Mouse (Mus musculus) megakaryocyte, embryonic 14.5 days (primary cell): Measurements from ENCODE around the gene Tpo. TPM values are rescaled to one million over a fixed set of nuclear protein-coding genes. Genes with fewer than 3 reads are reported as not detected.

Experiments
- H3K27me3 ChIP-seq: replicated peaks from 2 replicates; pipeline ENCODE3; 2012; ENCODE audit warnings: inconsistent platforms
- H3K36me3 ChIP-seq: replicated peaks from 2 replicates; pipeline ENCODE3; 2012; ENCODE audit warnings: low read length, inconsistent platforms, mixed read lengths
- H3K4me1 ChIP-seq: 2 replicates; pipeline ENCODE4 v1.6.1; 2012; ENCODE audit warnings: inconsistent platforms
- H3K4me3 ChIP-seq: replicated peaks from 2 replicates; pipeline ENCODE3; 2012; ENCODE audit warnings: moderate library complexity, mild to moderate bottlenecking, inconsistent platforms
- H3K9me3 ChIP-seq: 2 replicates; pipeline ENCODE4 v1.6.1; 2012; ENCODE audit warnings: inconsistent platforms
- FLI1 ChIP-seq: IDR thresholded peaks from 2 replicates; pipeline ENCODE4 v1.6.1; 2012; ENCODE audit warnings: low read length, inconsistent platforms, mixed read lengths
- GATA1 ChIP-seq: IDR thresholded peaks from 3 replicates; pipeline ENCODE4 v1.6.1; 2012; ENCODE audit warnings: mixed read lengths, low read length, inconsistent platforms, borderline replicate concordance
- polyA plus RNA-seq: library from polyadenylated mRNA; stranded (reverse); fragments of >175 nt; gene quantifications from 2 replicates; pipeline ENCODE4 v1.2.3, GENCODE M21; 2012; ENCODE audit warnings: low replicate concordance; ENCODE audit not compliant: insufficient read depth

The Tpo gene
- polyA plus RNA-seq, 1 experiment = not detected

DNA sequence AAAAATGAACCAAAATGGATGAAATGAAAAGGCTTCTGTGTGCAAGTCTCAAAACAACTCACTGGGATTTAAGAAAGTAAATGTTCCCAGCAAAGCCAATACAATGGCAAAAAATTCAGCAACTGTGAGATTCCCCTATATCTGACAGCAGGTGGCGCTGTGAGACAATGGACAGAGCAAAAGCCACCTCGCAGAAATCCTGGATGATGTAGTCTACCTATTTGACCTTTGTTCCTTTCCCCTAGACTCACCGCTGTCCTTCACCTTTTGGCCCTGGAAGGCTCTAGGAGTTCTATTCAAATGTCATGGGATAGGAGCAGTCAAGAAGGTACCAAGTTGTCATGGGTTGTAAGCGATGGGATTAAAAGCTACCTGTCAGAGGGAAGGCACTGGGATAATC is 82.2 kb downstream of the Tpo start:
- Histone ChIP-seq H3K4me1 (no peaks in the 10 kb centered on the region), H3K4me3 (no peak overlapping the region), H3K9me3 (peaks cover 4% of the 10 kb centered on the region; the same call in 1 of the 2 replicates), H3K27me3 (no peaks in the 10 kb centered on the region), H3K36me3 (no peaks in the 10 kb centered on the region)
- TF ChIP-seq GATA1 (no peak), FLI1 (no peak)

DNA sequence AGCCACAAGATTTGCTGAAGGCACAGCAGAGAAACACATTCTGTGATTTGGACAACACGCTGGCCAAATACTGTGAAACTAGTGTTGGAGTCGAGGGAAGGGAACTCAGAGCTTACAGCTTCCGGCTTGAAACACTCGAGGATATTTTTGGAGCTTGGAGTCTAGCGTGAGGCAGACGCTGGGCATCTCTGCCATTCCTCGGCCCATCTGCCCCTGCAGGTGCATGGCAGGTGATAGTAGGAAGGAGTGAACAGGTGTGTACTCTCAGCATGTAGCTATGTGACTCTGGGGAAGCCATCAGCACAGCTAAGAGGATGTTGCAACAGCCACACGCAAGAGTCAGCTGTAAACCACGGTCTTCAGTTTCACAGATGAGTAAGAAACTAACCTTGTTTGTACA is 82.6 kb downstream of the Tpo start:
- Histone ChIP-seq H3K27me3 (no peaks in the 10 kb centered on the region), H3K4me1 (no peaks in the 10 kb centered on the region), H3K4me3 (no peak overlapping the region), H3K9me3 (peaks cover 2% of the 10 kb centered on the region; the same call in 1 of the 2 replicates), H3K36me3 (no peaks in the 10 kb centered on the region)
- TF ChIP-seq GATA1 = no peak
- TF ChIP-seq FLI1 = no peak

DNA sequence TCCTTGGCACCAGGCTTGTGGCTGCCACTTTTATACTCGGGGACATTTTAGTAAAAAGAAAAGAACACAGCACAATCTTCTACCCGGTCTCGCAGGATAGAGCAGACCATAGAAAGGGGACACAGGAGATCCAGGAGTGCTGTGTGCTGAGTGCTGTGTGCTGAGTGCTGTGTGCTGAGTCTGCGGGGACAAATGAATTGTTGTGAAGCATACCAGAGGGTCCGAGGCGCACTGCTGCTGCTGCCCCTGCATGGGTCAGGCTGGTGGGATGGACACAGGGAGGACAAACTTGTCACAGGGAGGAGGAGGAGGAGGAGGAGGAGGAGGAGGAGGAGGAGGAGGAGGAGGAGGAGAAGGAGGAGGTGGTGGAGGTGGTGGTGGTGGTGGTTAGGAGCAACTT is 83.6 kb downstream of the Tpo start:
- TF ChIP-seq FLI1 (no peak), GATA1 (no peak)
- no peaks in the 10 kb centered on the region for H3K9me3 ChIP-seq
- H3K36me3 ChIP-seq = no peaks in the 10 kb centered on the region
- no peak overlapping the region for H3K4me3 ChIP-seq
- no peaks in the 10 kb centered on the region for H3K4me1 ChIP-seq
- H3K27me3 ChIP-seq = no peaks in the 10 kb centered on the region

GRCm38 (mm10) chr12:30040150-30040549 is 92.3 kb downstream of the Tpo start:
- Histone ChIP-seq H3K36me3 (no peaks in the 10 kb centered on the region), H3K4me1 (no peaks in the 10 kb centered on the region), H3K9me3 (no peaks in the 10 kb centered on the region), H3K27me3 (no peaks in the 10 kb centered on the region), H3K4me3 (no peak overlapping the region)
- no peak for TF ChIP-seq FLI1
- no peak for TF ChIP-seq GATA1

DNA sequence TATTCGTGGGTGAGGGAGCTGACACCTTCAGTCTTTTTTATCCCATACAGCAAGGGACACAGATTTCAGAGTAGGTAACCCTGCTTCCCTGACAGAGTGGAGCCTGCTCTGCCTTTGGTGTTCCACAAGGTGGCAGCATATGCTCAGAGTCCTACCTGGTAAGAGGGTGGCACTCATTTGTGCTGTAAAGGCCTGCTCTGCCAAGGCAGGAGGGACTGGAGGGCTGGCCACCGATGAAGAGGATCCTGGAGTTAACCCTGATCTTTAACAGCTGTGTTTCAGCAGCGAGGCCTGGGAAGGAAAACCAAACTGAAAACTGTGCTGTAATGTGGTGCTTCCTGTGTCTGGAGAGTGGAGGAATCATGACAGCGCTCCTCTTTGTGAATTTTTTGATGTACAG is 92.9 kb downstream of the Tpo start:
- H3K9me3 ChIP-seq = no peaks in the 10 kb centered on the region
- no peak overlapping the region for H3K4me3 ChIP-seq
- TF ChIP-seq GATA1 (no peak), FLI1 (no peak)
- no peaks in the 10 kb centered on the region for H3K36me3 ChIP-seq
- no peaks in the 10 kb centered on the region for H3K4me1 ChIP-seq
- H3K27me3 ChIP-seq = no peaks in the 10 kb centered on the region

DNA sequence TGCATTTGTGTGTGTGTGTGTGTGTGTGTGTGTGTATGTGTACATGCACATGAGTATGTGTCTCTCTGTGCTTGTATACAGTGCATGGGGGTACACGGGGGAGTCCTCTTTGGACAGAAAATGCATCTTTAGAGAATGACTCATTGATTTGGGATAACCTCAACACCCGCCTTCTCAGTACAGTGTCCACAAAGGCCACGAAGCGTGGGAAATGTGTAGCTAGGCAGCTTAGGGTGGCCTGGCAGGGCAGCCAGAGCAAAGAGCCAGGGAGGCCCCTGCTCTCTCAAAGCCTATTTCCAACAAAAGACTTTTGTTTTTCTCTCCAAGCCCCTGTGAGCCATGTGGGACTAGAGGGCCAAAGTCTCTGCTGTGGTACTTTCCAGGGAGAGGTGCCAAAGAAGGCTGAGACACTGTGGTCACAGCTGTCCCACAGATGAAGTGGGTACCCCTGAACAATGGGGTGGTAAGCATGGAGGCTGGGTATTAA is 95.8 kb downstream of the Tpo start:
- no peaks in the 10 kb centered on the region for H3K27me3 ChIP-seq
- H3K36me3 ChIP-seq = no peaks in the 10 kb centered on the region
- TF ChIP-seq GATA1 (no peak), FLI1 (no peak)
- no peaks in the 10 kb centered on the region for H3K9me3 ChIP-seq
- no peaks in the 10 kb centered on the region for H3K4me1 ChIP-seq
- H3K4me3 ChIP-seq = no peak overlapping the region

DNA sequence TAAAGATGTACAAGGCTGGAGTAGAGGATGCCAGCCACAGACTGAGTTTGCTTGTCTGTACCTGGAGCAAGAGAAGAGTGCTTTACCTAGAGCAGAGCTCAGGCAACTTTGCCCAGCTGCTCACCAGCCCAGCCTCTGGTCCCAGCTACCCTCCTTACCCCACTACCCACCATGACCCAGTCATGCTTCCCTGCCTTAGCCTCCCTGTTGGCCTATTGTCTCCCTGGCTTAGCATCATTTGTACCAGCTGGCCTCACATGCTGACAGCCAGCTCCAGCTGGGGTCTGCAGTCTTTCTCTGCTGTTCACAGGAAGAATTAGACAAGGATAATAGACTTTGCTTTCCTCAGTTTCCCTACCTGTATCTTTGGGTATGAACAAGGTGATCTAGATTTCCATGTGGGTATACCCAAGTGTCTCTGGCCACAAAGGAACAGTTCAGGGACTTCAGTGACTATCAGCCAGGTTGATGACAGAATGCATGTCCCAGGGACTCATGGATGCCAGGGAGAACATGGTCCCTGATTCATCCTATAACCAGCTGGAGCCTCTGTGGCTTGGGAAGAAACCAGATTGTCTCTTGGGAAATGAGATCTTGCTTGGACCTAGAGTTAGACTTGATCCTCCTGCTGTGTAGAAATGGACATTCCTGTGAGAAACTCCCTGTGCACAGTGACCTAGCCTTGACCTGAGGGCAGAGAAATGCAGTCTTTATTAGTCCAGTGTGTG is 96.4 kb downstream of the Tpo start:
- TF ChIP-seq GATA1 (no peak), FLI1 (no peak)
- Histone ChIP-seq H3K4me3 (no peak overlapping the region), H3K27me3 (no peaks in the 10 kb centered on the region), H3K9me3 (no peaks in the 10 kb centered on the region), H3K4me1 (no peaks in the 10 kb centered on the region), H3K36me3 (no peaks in the 10 kb centered on the region)

DNA sequence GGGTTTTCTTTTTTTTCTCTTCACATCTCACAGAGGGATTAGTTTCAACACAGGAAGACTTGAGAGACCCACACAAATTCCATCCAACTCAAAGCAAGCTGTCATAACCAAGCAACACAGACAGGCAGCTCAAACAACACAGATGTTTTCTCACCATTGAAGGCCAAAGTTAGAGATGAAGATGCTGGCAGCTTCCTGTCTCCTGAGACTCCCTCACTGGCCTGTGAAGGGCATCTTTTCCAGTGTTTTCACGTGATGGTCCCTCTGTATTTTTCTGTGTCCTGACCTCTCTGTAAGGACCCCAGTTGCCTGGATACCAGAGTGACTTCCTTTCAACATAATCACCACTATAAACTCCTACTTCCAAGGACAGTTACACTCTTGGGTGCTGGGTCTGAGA is 97.0 kb downstream of the Tpo start:
- H3K4me3 ChIP-seq = no peak overlapping the region
- H3K36me3 ChIP-seq = no peaks in the 10 kb centered on the region
- no peak for TF ChIP-seq GATA1
- no peaks in the 10 kb centered on the region for H3K4me1 ChIP-seq
- no peaks in the 10 kb centered on the region for H3K9me3 ChIP-seq
- no peaks in the 10 kb centered on the region for H3K27me3 ChIP-seq

DNA sequence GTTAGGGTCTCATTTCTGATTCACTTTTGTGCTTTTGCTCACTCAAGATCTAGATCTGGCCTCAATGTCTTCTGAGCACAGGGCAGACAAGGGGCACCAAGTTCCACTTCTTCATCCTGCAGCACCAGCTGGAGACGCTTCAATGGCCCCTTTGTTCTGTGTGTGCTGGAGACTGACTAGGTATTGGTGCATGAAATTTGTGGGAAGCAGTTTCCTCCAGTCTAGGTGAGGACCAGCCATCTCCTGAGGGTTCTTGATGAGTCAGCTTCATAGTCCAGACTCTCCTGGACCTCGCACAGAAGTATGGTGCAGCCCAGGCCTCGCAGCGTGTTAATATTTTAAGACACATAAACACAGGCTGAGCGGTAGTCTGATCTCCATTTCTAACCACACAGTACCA is 97.7 kb downstream of the Tpo start:
- Histone ChIP-seq H3K4me1 (no peaks in the 10 kb centered on the region), H3K9me3 (no peaks in the 10 kb centered on the region), H3K36me3 (no peaks in the 10 kb centered on the region), H3K27me3 (no peaks in the 10 kb centered on the region), H3K4me3 (no peak overlapping the region)
- no peak for TF ChIP-seq GATA1
- TF ChIP-seq FLI1 = no peak

DNA sequence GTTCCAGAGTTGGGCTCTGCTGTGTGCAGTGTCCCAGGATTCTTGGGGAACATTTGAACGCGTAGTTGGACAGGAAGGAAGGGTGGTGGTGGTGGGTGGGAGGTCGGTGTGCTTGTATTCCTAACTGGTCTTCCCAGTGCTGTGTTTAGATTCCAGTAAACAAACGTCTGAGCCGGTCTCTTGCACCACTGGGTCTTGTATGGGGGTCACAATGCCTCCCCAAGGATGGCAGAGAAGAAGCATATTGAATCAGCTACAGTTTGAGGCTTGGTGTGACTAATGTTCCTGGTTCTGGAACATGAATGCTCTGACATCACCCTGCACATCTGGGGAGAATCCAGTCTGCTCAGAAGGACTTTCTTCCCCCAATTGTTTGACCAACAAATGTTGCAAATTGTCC is 101.9 kb downstream of the Tpo start:
- TF ChIP-seq GATA1 = no peak
- no peak for TF ChIP-seq FLI1
- Histone ChIP-seq H3K4me1 (no peaks in the 10 kb centered on the region), H3K36me3 (no peaks in the 10 kb centered on the region), H3K9me3 (no peaks in the 10 kb centered on the region), H3K27me3 (no peaks in the 10 kb centered on the region), H3K4me3 (no peak overlapping the region)
